Mouse (Mus musculus) kidney, adult 2 months (tissue): ENCODE measurements at regions not wholly inside any gene's neighbourhood (a gene's known extent, or its start where the extent isn't known, plus 50 kb on each side); places are given as distances from the start of the nearest gene placed in this dataset.

Experiments
- DNase-seq: peaks from one replicate; pipeline ENCODE4 v3.0.0; 2021
- H3K27ac ChIP-seq: fragments of 200-500 bp; 2 replicates; pipeline ENCODE4 v1.5.1; 2012; ENCODE audit warnings: low read depth, low read length, control low read depth, inconsistent platforms; ENCODE audit not compliant: insufficient read depth
- H3K27me3 ChIP-seq: fragments of 200-500 bp; replicated peaks from 2 replicates; pipeline ENCODE4 v1.6.1; 2012; ENCODE audit warnings: mild to moderate bottlenecking, moderate library complexity, low read length, inconsistent platforms; ENCODE audit not compliant: control insufficient read depth, insufficient read depth
- H3K36me3 ChIP-seq: fragments of 200-500 bp; 2 replicates; pipeline ENCODE4 v1.6.1; 2012; ENCODE audit warnings: mild to moderate bottlenecking, moderate library complexity, low read length, inconsistent platforms; ENCODE audit not compliant: control insufficient read depth, insufficient read depth
- H3K4me1 ChIP-seq: fragments of 200-500 bp; 2 replicates; pipeline ENCODE4 v1.6.1; 2011; ENCODE audit warnings: low read length; ENCODE audit not compliant: control insufficient read depth, insufficient read depth
- H3K4me3 ChIP-seq: fragments of 200-500 bp; 2 replicates; pipeline ENCODE4 v1.5.1; 2011; ENCODE audit warnings: mild to moderate bottlenecking, low read depth, low read length, control low read depth; ENCODE audit not compliant: insufficient read depth
- CTCF ChIP-seq: fragments of 200-500 bp; conservative IDR thresholded peaks from 2 replicates; pipeline ENCODE4 v1.5.1; 2011; ENCODE audit warnings: low read depth, mild to moderate bottlenecking, control low read depth, low read length, moderate library complexity, mixed read lengths; ENCODE audit not compliant: insufficient read depth, insufficient read length
- POLR2A ChIP-seq: fragments of 200-500 bp; IDR thresholded peaks from one replicate; pipeline ENCODE4 v1.6.1; 2011; ENCODE audit warnings: low read depth, low read length, control low read depth
- WGBS: fragments of 180-500 bp; shearing (Covaris S2); methylation state at CpG from one replicate; pipeline ENCODE4 v1.1.7; 2018; 5-methylcytosine and 5-hydroxymethylcytosine counted together

- TF ChIP-seq CTCF (no peak), POLR2A (no peak)
- Histone ChIP-seq H3K36me3 (no peaks in the 10 kb centered on the region), H3K4me3 (no peak overlapping the region), H3K4me1 (no peaks in the 10 kb centered on the region), H3K27me3 (no peaks in the 10 kb centered on the region), H3K27ac (no peak overlapping the region)
- DNase-seq, result no peak
- 82% methylated on average over 4 of the region's 4 CpGs for WGBS
Measured at GRCm38 (mm10) chr10:124833930-124834329, 555.3 kb downstream of the Slc16a7 start.

DNA sequence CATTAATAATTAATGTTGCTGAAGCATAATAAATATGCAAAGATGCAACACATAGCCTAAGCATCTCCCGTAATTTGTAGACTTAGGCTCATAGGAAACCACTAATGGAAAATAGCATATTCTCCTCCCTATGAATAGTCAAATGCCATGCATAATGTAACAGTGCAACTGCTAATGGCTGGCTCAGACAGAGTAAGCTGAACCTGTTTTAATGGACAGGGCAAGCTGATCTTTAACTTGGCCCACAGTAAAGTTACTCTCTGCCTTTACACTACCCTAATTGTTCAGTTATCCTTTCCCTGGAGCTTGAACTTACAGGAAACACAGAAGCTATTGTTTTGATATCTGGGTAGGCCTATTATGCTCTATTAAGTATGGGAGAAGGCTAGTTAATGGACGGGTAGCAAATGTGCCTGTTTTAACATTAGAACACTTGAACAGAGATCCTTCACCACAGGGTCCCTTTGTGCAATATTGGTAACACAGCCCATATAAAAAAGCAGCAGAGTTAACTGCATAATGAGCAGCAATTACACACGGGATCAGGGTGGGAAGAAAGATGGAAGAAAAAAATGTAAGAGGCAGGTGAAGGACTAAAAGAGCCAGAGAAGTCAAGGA, 585.2 kb downstream of the Slc16a7 start:
- Histone ChIP-seq H3K36me3 (no peaks in the 10 kb centered on the region), H3K27me3 (no peaks in the 10 kb centered on the region), H3K4me1 (no peaks in the 10 kb centered on the region), H3K27ac (no peak overlapping the region), H3K4me3 (no peak overlapping the region)
- DNase-seq, result no peak
- 51% methylated on average over 3 of the region's 3 CpGs for WGBS
- TF ChIP-seq CTCF (no peak), POLR2A (no peak)
